Mouse (Mus musculus) liver, postnatal 0 days (tissue): ENCODE data around the gene Nop2. TPM values are rescaled to one million over a fixed set of nuclear protein-coding genes. Genes with fewer than 3 reads are reported as not detected.

Experiments used
- ATAC-seq: fragments of 200-750 bp; cut with Nextera tagmentation; 2 replicates; pipeline ENCODE4 v1.8.0; 2017; ENCODE audit warnings: mild to moderate bottlenecking, moderate library complexity
- DNase-seq: peaks from one replicate; pipeline ENCODE4 v3.0.0-alpha.2; 2016
- H3K27ac ChIP-seq: fragments of 300-500 bp; sonication (generic); 2 replicates; pipeline ENCODE4 v1.5.1; 2014; ENCODE audit warnings: antibody characterized with exemption, moderate library complexity, mild to moderate bottlenecking, low read depth
- H3K27me3 ChIP-seq: fragments of 300-500 bp; sonication (generic); 2 replicates; pipeline ENCODE4 v1.6.1; 2014; ENCODE audit warnings: low read length, control low read depth, mixed read lengths; ENCODE audit not compliant: insufficient read depth
- H3K36me3 ChIP-seq: fragments of 300-500 bp; sonication (generic); replicated peaks from 2 replicates; pipeline ENCODE4 v1.6.1; 2014; ENCODE audit warnings: mild to moderate bottlenecking, control low read depth, low read length, moderate library complexity, mixed read lengths; ENCODE audit not compliant: insufficient read depth
- H3K4me1 ChIP-seq: fragments of 300-500 bp; sonication (generic); 2 replicates; pipeline ENCODE4 v1.6.1; 2014; ENCODE audit warnings: antibody characterized with exemption, mild to moderate bottlenecking, control low read depth; ENCODE audit not compliant: insufficient read depth
- H3K4me2 ChIP-seq: fragments of 300-500 bp; sonication (generic); 2 replicates; pipeline ENCODE4 v1.6.1; 2014; ENCODE audit warnings: low read depth, mild to moderate bottlenecking, low read length, moderate library complexity, mixed read lengths
- H3K4me3 ChIP-seq: fragments of 300-500 bp; sonication (generic); 2 replicates; pipeline ENCODE4 v1.5.1; 2014; ENCODE audit warnings: low read depth, low read length
- H3K9ac ChIP-seq: fragments of 300-500 bp; sonication (generic); replicated peaks from 2 replicates; pipeline ENCODE4 v1.6.1; 2014; ENCODE audit warnings: mild to moderate bottlenecking, moderate library complexity
- H3K9me3 ChIP-seq: fragments of 300-500 bp; sonication (generic); 2 replicates; pipeline ENCODE4 v1.6.1; 2016; ENCODE audit warnings: mild to moderate bottlenecking, control low read depth, low read length, mixed read lengths
- CTCF ChIP-seq: sonication (generic); IDR thresholded peaks from 2 replicates; pipeline ENCODE4 v1.5.1; 2016; ENCODE audit warnings: antibody characterized with exemption, low read depth
- EP300 ChIP-seq: IDR thresholded peaks from 2 replicates; pipeline ENCODE4 v1.6.1; 2016; ENCODE audit warnings: antibody characterized with exemption, low read depth, mild to moderate bottlenecking
- WGBS: fragments of 180-500 bp; shearing (Covaris S2); extraction: QIAGEN DNeasy Blood & Tissue Kit; methylation state at CpG from one replicate; pipeline ENCODE4 v1.1.7; 2014; ENCODE audit not compliant: insufficient replicate concordance; 5-methylcytosine and 5-hydroxymethylcytosine counted together
- polyA plus RNA-seq: library from polyadenylated mRNA; unstranded; fragments of >200 nt; fragmentation: Nextera tagmentation; extraction: Ambion mirVana; gene quantifications from 2 replicates; pipeline ENCODE4 v1.2.1, GENCODE M21; 2015

The Nop2 gene
- polyA plus RNA-seq, 1 experiment from 2014 or later = 23.2 TPM

DNA sequence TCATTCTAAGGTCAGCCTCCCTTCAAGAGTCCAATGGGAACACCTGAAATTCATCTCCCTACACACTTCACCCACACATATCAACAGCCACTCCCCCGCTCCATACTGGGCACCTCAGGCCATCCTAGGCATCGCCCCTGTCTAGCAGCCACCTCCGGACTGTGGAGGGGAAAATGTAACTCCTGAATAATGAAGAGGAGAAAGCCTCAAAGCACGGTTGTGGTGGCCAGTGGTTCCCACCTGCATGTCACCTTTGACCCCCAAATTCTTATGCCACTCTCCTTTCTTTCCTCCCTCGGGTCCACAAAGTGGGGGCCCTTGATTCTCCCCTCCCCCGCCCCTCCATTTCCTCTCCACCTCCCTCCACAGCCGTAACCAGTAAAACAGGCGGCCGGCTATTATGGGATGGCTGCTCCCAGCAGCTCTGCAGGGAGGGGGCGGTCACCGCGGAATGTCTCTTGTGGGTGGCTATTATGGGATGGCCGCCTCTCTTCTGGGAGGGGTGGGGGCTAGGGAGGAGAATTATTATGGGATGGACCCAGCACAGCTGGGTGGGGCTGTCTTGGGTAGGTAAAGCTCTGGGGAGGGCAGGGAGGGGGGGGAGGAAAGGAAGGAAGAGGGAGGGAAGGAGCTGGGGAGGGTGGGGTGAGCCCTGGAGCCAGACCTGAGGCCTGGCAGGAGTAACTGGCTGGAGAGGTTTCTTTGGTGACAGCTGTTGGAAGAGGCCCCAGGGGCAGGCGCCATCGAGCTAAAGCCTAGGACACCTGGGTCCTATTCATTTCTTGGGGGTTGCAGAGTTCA, 42.0 kb upstream of the Nop2 start:
- Histone ChIP-seq H3K9ac (peak overlapping the region; percentile 51), H3K27me3 (no peaks in the 10 kb centered on the region), H3K4me3 (peak overlapping the region; percentile 30), H3K36me3 (no peaks in the 10 kb centered on the region), H3K27ac (peak overlapping the region; percentile 86), H3K4me2 (peak overlapping the region; percentile 68), H3K4me1 (peaks cover 30% of the 10 kb centered on the region), H3K9me3 (no peaks in the 10 kb centered on the region)
- 4% methylated on average over 15 of the region's 15 CpGs for WGBS
- DNase-seq (peak; percentile 70), ATAC-seq (peak; percentile 57)
- TF ChIP-seq CTCF (no peak), EP300 (0 out of 2 replicates have a peak, but pooled peaks have one; percentile 1)

DNA sequence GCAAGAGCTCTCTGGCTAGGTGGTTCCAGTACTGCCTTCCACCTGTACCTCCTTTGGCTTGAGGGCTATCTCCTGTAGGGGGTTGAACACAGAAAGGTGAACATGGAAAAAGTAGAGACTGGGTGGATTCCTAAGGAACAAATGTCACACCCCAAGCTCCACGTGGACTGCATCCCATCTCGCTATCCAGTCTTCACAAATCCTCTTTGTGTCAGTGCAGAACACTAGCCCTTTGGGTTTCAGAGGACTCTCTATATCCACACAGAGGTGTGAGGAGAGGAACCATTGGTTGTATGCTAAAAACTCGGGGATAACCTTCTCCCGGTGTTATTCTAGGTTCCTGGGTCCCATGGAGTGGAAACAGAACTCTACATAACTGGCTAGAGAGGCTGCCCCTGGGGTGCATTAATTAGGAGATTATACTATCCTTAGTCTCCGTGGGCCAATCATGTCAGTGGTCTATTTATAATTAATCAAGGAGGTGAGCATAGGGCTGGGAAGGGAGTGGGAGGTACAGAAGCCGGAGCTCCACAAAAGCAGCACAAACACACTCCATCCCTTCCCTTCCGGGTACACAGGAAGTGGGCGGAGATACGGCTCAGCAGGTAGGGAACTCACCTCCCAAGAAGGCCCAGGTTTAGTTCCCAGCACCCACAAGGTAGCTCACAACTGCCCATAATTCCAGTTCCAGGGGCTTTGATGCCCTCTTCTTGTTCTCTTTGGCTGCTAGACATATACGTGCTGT, 41.2 kb upstream of the Nop2 start:
- Histone ChIP-seq H3K27ac (peak overlapping the region; percentile 86; the same call in 1 of the 2 replicates), H3K27me3 (no peaks in the 10 kb centered on the region), H3K4me2 (peak overlapping the region; percentile 68), H3K4me3 (0 out of 2 replicates have a peak overlapping the region, but pooled peaks have one; percentile 30), H3K36me3 (no peaks in the 10 kb centered on the region), H3K4me1 (peaks cover 36% of the 10 kb centered on the region), H3K9me3 (no peaks in the 10 kb centered on the region), H3K9ac (0 out of 2 replicates have a peak overlapping the region, but pooled peaks have one; percentile 1)
- no peak for TF ChIP-seq EP300
- no peak for TF ChIP-seq CTCF
- DNase-seq (no peak), ATAC-seq (no peak)
- WGBS = 61% methylated on average over 10 of the region's 10 CpGs

DNA sequence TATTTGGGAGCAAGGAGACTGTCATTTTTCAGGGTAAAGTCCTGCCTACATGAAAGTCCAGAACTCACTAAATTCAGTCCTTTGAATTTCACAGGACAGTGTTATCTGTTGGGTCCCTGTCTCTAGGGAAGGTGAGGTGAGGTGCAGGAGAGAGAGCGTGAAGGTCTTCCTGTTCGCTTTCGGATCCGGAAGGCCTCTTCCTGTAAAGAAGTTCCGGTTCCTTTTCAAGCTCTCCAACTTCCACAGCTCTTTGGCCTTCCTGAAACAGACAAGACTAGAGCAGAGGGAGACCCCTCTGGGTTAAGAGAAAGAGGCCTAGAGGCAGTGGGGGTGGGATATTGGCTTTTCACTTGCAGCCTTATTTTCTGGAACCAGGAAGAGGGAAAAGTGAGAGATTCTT, 39.3 kb upstream of the Nop2 start:
- 51% methylated on average over 5 of the region's 5 CpGs for whole genome bisulfite sequencing
- Histone ChIP-seq H3K9me3 (no peaks in the 10 kb centered on the region), H3K4me2 (no peak overlapping the region), H3K9ac (no peak overlapping the region), H3K27me3 (no peaks in the 10 kb centered on the region), H3K36me3 (no peaks in the 10 kb centered on the region), H3K4me3 (no peak overlapping the region), H3K27ac (peak overlapping the region; percentile 63), H3K4me1 (peaks cover 42% of the 10 kb centered on the region)
- no peak for DNase-seq
- ATAC-seq = no peak
- TF ChIP-seq CTCF = no peak
- no peak for TF ChIP-seq EP300

DNA sequence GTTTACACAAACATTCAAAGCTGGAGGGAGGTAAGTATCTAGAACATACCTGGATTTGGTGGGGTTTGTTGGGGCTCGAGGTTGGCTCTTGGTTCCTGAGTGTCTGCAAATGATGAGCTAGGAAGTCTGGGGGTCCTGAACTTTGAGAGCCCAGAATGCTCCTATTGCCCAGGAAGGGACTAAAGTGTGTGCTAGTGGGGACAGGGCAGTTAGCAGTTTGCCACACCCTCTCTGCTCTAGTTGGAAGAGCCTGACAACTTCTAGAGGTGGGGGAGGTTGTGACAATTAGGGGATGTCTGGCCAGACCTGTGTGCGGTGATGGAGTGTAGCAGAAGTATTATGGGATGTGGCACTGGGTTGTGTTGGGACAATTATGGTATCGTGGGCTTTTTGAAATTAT, 36.9 kb upstream of the Nop2 start:
- TF ChIP-seq EP300 (no peak), CTCF (no peak)
- DNase-seq = no peak

DNA sequence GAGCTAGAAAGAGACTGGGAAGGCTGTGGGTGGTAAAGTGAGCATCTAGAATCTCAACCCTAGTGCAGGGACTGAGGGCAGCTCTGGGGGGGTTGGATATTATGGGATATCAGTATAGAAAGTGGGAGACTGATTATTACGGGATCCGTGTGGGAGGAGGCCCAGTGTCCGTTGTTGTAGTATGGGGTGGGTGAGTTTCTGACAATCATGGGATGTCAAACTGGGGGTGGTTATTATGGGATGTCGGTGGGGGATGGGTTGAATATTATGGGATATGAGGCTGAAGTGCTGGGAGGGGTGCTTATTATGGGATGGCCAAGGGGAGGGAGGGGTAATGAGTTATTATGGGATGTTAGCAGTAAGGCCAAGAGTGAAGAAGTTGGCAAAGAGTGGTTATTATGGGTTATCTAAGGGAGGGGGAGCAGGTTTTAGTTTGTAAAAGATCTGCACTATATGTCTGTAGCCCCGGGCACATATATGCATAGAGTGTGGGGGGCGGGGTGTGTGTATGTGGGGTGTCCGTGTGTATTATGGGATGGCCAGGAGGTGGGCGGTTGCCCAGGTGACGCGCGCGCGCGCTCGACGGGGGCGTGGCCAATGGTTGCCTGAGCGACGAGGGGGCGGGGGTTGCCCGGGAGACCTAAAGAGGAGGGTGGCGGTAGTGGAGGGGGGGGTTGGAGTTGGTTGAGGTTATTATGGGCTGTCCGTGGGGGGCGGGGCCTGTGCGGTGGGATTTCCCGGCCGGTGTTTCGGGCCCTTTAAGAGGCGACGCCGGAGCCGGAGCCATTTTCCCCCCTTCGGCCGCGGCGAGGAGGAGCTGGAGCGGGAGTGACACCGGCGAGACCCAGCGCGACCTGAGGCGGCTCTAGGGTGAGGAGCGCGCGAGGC, 36.1 kb upstream of the Nop2 start, which contains the start of gene Chd4:
TSS of gene Chd4 (plus strand) at position 591 of the 888 bp plus-strand sequence.
- TF ChIP-seq CTCF = no peak
- no peak for TF ChIP-seq EP300
- Histone ChIP-seq H3K4me1 (peaks cover 39% of the 10 kb centered on the region), H3K4me2 (peak within 1 kb of the TSS; percentile 98), H3K9ac (peak within 1 kb of the TSS; percentile 97), H3K4me3 (peak within 1 kb of the TSS; percentile 99), H3K36me3 (peaks cover 22% of the 10 kb centered on the region), H3K9me3 (no peaks in the 10 kb centered on the region), H3K27me3 (no peaks in the 10 kb centered on the region), H3K27ac (peak within 1 kb of the TSS; percentile 96)
- ATAC-seq = peak; percentile 79
- peak; percentile 96 for DNase-seq
- WGBS = 5% methylated on average over 34 of the region's 45 CpGs

More for the DNA sequence above, 36.9 kb upstream of the Nop2 start:
- Histone ChIP-seq H3K27me3 (no peaks in the 10 kb centered on the region), H3K9ac (no peak overlapping the region), H3K4me1 (peaks cover 46% of the 10 kb centered on the region), H3K9me3 (no peaks in the 10 kb centered on the region), H3K36me3 (peaks cover 14% of the 10 kb centered on the region), H3K4me2 (no peak overlapping the region), H3K27ac (peak overlapping the region; percentile 96; the same call in 1 of the 2 replicates), H3K4me3 (no peak overlapping the region)
- WGBS = 44% methylated on average over 3 of the region's 3 CpGs
- no peak for ATAC-seq
